Mouse (Mus musculus): ENCODE data around the gene Rin3.

GRCm38 (mm10) chr12:102350997-102351396 is 68.1 kb downstream of the Rin3 start:
- TF ChIP-seq CTCF (IDR thresholded peaks at IDR 0.05; ENCODE audit: low read depth) = no peak
- no peak for TF ChIP-seq EP300 (optimal IDR thresholded peaks at IDR 0.05)
